Mouse (Mus musculus): ENCODE results near the gene Atg7.

Atg7 gene

GRCm38 (mm10) chr6:114819971-114820481 is 177.1 kb downstream of the Atg7 start:
- ChIA-PET CTCF (interaction anchor here in 1 of 4 experiments (0.5 kb wide), 1 partner anchor 106 kb away, joined by 4 read pairs; no protein-coding TSS in a partner anchor), POLR2A (interaction anchor here in 2 of 4 experiments (0.6 to 1.0 kb wide), 3 partner anchors 13 to 221 kb away, joined by 3 to 5 read pairs (median 4); no protein-coding TSS in a partner anchor)

- CTCF ChIA-PET, result interaction anchor here in 2 of 4 experiments (0.5 to 0.9 kb wide), 2 partner anchors 12 to 60 kb away, joined by 3 to 6 read pairs; no protein-coding TSS in a partner anchor
- POLR2A ChIA-PET, result no interaction called here
Observed at GRCm38 (mm10) chr6:114821646-114822045, 178.7 kb downstream of the Atg7 start.

- CTCF ChIA-PET, result interaction anchor here in 2 of 4 experiments (0.5 to 0.7 kb wide), 4 partner anchors 12 to 406 kb away, joined by 3 to 10 read pairs (median 4); partner anchors contain the start of gene Gm17482 (in 1 of the 2)
- POLR2A ChIA-PET, result interaction anchor here in 3 of 4 experiments (0.6 to 1.6 kb wide), 7 partner anchors 9 to 425 kb away, joined by 3 to 7 read pairs (median 3); no protein-coding TSS in a partner anchor
Observed at GRCm38 (mm10) chr6:114826889-114827288, 184.0 kb downstream of the Atg7 start.

- ChIA-PET POLR2A (interaction anchor here in 1 of 4 experiments (0.9 kb wide), 1 partner anchor 34 kb away, joined by 3 read pairs; no protein-coding TSS in a partner anchor), CTCF (interaction anchor here in 1 of 4 experiments (1.4 kb wide), 1 partner anchor 367 kb away, joined by 3 read pairs; no protein-coding TSS in a partner anchor)
Observed at GRCm38 (mm10) chr6:114829660-114830438, 187.0 kb downstream of the Atg7 start.

GRCm38 (mm10) chr6:114831807-114832206 is 188.9 kb downstream of the Atg7 start:
- CTCF ChIA-PET, result no interaction called here
- POLR2A ChIA-PET, result interaction anchor here in 1 of 4 experiments (1.4 kb wide), 1 partner anchor 15 kb away, joined by 4 read pairs; no protein-coding TSS in a partner anchor

- ChIA-PET POLR2A (interaction anchor here in 3 of 4 experiments (0.7 to 1.4 kb wide), 3 partner anchors 12 to 943 kb away, joined by 3 to 4 read pairs (median 3); no protein-coding TSS in a partner anchor), CTCF (no interaction called here)
Observed at GRCm38 (mm10) chr6:114833058-114833685, 190.3 kb downstream of the Atg7 start.

- CTCF ChIA-PET, result interaction anchor here in 1 of 4 experiments (0.7 kb wide), 1 partner anchor 13 kb away, joined by 6 read pairs; no protein-coding TSS in a partner anchor
- POLR2A ChIA-PET, result interaction anchor here in 2 of 4 experiments (0.6 to 1.1 kb wide), 2 partner anchors 45 to 944 kb away, joined by 3 read pairs; no protein-coding TSS in a partner anchor
Observed at GRCm38 (mm10) chr6:114833791-114834346, 191.0 kb downstream of the Atg7 start.

GRCm38 (mm10) chr6:114835344-114835743 is 192.4 kb downstream of the Atg7 start:
- ChIA-PET POLR2A (no interaction called here), CTCF (interaction anchor here in 1 of 4 experiments (0.7 kb wide), 1 partner anchor 853 kb away, joined by 3 read pairs; no protein-coding TSS in a partner anchor)

GRCm38 (mm10) chr6:114835752-114836151 is 192.9 kb downstream of the Atg7 start:
- ChIA-PET POLR2A (no interaction called here), CTCF (no interaction called here)

GRCm38 (mm10) chr6:114836433-114836832 is 193.5 kb downstream of the Atg7 start:
- POLR2A ChIA-PET, result no interaction called here
- CTCF ChIA-PET, result no interaction called here

- ChIA-PET POLR2A (interaction anchor here in 1 of 4 experiments (0.6 to 1.9 kb wide), 4 partner anchors 12 to 805 kb away, joined by 4 to 6 read pairs (median 6); no protein-coding TSS in a partner anchor), CTCF (interaction anchor here in 2 of 4 experiments (0.7 to 1.3 kb wide), 3 partner anchors 12 to 90 kb away, joined by 3 to 4 read pairs (median 3); no protein-coding TSS in a partner anchor)
Observed at GRCm38 (mm10) chr6:114838872-114839271, 196.0 kb downstream of the Atg7 start.

GRCm38 (mm10) chr6:114840012-114840411 is 197.1 kb downstream of the Atg7 start:
- ChIA-PET POLR2A (interaction anchor here in 1 of 4 experiments (0.6 to 1.9 kb wide), 2 partner anchors 25 to 129 kb away, joined by 3 to 6 read pairs; partner anchors contain the start of gene Vgll4), CTCF (interaction anchor here in 2 of 4 experiments (1.2 to 1.3 kb wide), 2 partner anchors 34 to 44 kb away, joined by 3 read pairs; no protein-coding TSS in a partner anchor)

- CTCF ChIA-PET, result interaction anchor here in 2 of 4 experiments (0.7 to 1.2 kb wide), 2 partner anchors 42 to 523 kb away, joined by 3 read pairs; no protein-coding TSS in a partner anchor
- POLR2A ChIA-PET, result no interaction called here
Observed at GRCm38 (mm10) chr6:114842131-114842530, 199.2 kb downstream of the Atg7 start.

GRCm38 (mm10) chr6:114842863-114843262 is 200.0 kb downstream of the Atg7 start:
- CTCF ChIA-PET, result interaction anchor here in 3 of 4 experiments (0.6 to 1.2 kb wide), 5 partner anchors 28 to 145 kb away, joined by 3 to 7 read pairs (median 3); no protein-coding TSS in a partner anchor
- POLR2A ChIA-PET, result interaction anchor here in 2 of 4 experiments (0.8 to 1.0 kb wide), 2 partner anchors 8 to 32 kb away, joined by 3 read pairs; no protein-coding TSS in a partner anchor

GRCm38 (mm10) chr6:114846153-114846772 is 203.4 kb downstream of the Atg7 start:
- ChIA-PET CTCF (interaction anchor here in 2 of 4 experiments (0.5 to 0.6 kb wide), 2 partner anchors 21 to 76 kb away, joined by 3 to 7 read pairs; no protein-coding TSS in a partner anchor), POLR2A (interaction anchor here in 3 of 4 experiments (0.6 to 1.2 kb wide), 6 partner anchors 8 to 124 kb away, joined by 3 to 4 read pairs (median 4); partner anchors contain the start of gene Vgll4 (in 1 of the 3))

GRCm38 (mm10) chr6:114847582-114848174 is 204.8 kb downstream of the Atg7 start:
- ChIA-PET POLR2A (interaction anchor here in 3 of 4 experiments (1.0 to 1.5 kb wide), 4 partner anchors 15 to 43 kb away, joined by 3 to 4 read pairs (median 3); no protein-coding TSS in a partner anchor), CTCF (interaction anchor here in 3 of 4 experiments (0.6 to 2.2 kb wide), 3 partner anchors 36 to 394 kb away, joined by 3 to 6 read pairs (median 3); no protein-coding TSS in a partner anchor)

GRCm38 (mm10) chr6:114848761-114849160 is 205.9 kb downstream of the Atg7 start:
- ChIA-PET POLR2A (interaction anchor here in 2 of 4 experiments (1.1 to 1.5 kb wide), 3 partner anchors 10 to 35 kb away, joined by 3 to 5 read pairs (median 3); no protein-coding TSS in a partner anchor), CTCF (interaction anchor here in 1 of 4 experiments (0.7 to 2.2 kb wide), 2 partner anchors 35 to 222 kb away, joined by 3 to 6 read pairs; no protein-coding TSS in a partner anchor)
